Mouse (Mus musculus) midbrain, embryonic 10.5 days (tissue): ENCODE data around the gene Ddx21. TPM values are rescaled to one million over a fixed set of nuclear protein-coding genes. Genes with fewer than 3 reads are reported as not detected.
"Not testable (repeated sequence)": the region's sequence is repeated elsewhere in the genome, so short reads cannot be mapped to it uniquely, and the experiment has no call there.

Experiments used
- DNase-seq: peaks from one replicate; pipeline ENCODE4 v3.0.0-alpha.2; 2017; ENCODE audit warnings: low spot score
- H3K27ac ChIP-seq: fragments of 300-500 bp; sonication (generic); replicated peaks from 2 replicates; pipeline ENCODE4 v1.5.1; 2016; ENCODE audit warnings: mild to moderate bottlenecking
- H3K27me3 ChIP-seq: fragments of 300-500 bp; sonication (generic); 2 replicates; pipeline ENCODE4 v1.6.1; 2016; ENCODE audit warnings: low read depth, mild to moderate bottlenecking; ENCODE audit not compliant: poor library complexity, severe bottlenecking
- H3K36me3 ChIP-seq: fragments of 300-500 bp; sonication (generic); 2 replicates; pipeline ENCODE4 v1.6.1; 2016; ENCODE audit warnings: mild to moderate bottlenecking, moderate library complexity
- H3K4me1 ChIP-seq: fragments of 300-500 bp; sonication (generic); 2 replicates; pipeline ENCODE4 v1.6.1; 2016
- H3K4me3 ChIP-seq: fragments of 300-500 bp; sonication (generic); 2 replicates; pipeline ENCODE4 v1.5.1; 2016; ENCODE audit warnings: mild to moderate bottlenecking, moderate library complexity
- H3K9me3 ChIP-seq: fragments of 300-500 bp; sonication (generic); replicated peaks from 2 replicates; pipeline ENCODE4 v1.6.1; 2016; ENCODE audit warnings: mild to moderate bottlenecking
- WGBS: fragments of 180-500 bp; shearing (Covaris S2); methylation state at CpG from one replicate; pipeline ENCODE4 v1.1.7; 2016; 5-methylcytosine and 5-hydroxymethylcytosine counted together
- polyA plus RNA-seq: library from polyadenylated mRNA; unstranded; fragments of >200 nt; fragmentation: Nextera tagmentation; extraction: Ambion mirVana; gene quantifications from 2 replicates; pipeline ENCODE4 v1.2.1, GENCODE M21; 2016

The Ddx21 gene
- polyA plus RNA-seq, 1 experiment from 2014 or later: 32.8 TPM

GRCm38 (mm10) chr10:62588616-62589015 lies 13.5 kb downstream of the Ddx21 start:
- H3K9me3 ChIP-seq: no peaks in the 10 kb centered on the region
- H3K27me3 ChIP-seq: no peaks in the 10 kb centered on the region
- H3K27ac ChIP-seq: no peak overlapping the region
- 94% methylated on average over 4 of the region's 4 CpGs for WGBS
- peaks cover 100% of the 10 kb centered on the region for H3K36me3 ChIP-seq
- H3K4me3 ChIP-seq: no peak overlapping the region
- no peak for DNase-seq
- H3K4me1 ChIP-seq: no peaks in the 10 kb centered on the region

- Histone ChIP-seq H3K36me3 (peaks cover 90% of the 10 kb centered on the region), H3K27ac (no peak overlapping the region), H3K4me3 (no peak overlapping the region), H3K4me1 (peaks cover 2% of the 10 kb centered on the region; the same call in 1 of the 2 replicates), H3K9me3 (no peaks in the 10 kb centered on the region), H3K27me3 (no peaks in the 10 kb centered on the region)
- DNase-seq: no peak
- 91% methylated on average over 1 of the region's 1 CpGs for WGBS
Observed at GRCm38 (mm10) chr10:62583245-62583644, 18.8 kb downstream of the Ddx21 start.

- Histone ChIP-seq H3K27ac (no peak overlapping the region), H3K4me1 (peaks cover 4% of the 10 kb centered on the region), H3K27me3 (no peaks in the 10 kb centered on the region), H3K4me3 (no peak overlapping the region), H3K36me3 (peaks cover 85% of the 10 kb centered on the region), H3K9me3 (no peaks in the 10 kb centered on the region)
- DNase-seq: no peak
- WGBS: 91% methylated on average over 7 of the region's 7 CpGs
Observed at GRCm38 (mm10) chr10:62582701-62583100, 19.4 kb downstream of the Ddx21 start.

GRCm38 (mm10) chr10:62582263-62582662 lies 19.8 kb downstream of the Ddx21 start:
- H3K9me3 ChIP-seq: no peaks in the 10 kb centered on the region
- DNase-seq: no peak
- H3K4me1 ChIP-seq: peaks cover 8% of the 10 kb centered on the region
- H3K27me3 ChIP-seq: no peaks in the 10 kb centered on the region
- 90% methylated on average over 17 of the region's 17 CpGs for WGBS
- H3K4me3 ChIP-seq: no peak overlapping the region
- H3K36me3 ChIP-seq: peaks cover 80% of the 10 kb centered on the region
- H3K27ac ChIP-seq: no peak overlapping the region

GRCm38 (mm10) chr10:62579129-62579528 lies 23.0 kb downstream of the Ddx21 start:
- H3K9me3 ChIP-seq, H3K27me3 ChIP-seq, DNase-seq, H3K4me3 ChIP-seq, H3K27ac ChIP-seq: not testable (repeated sequence)
- Histone ChIP-seq H3K36me3 (peaks cover 67% of the 10 kb centered on the region), H3K4me1 (peaks cover 17% of the 10 kb centered on the region)
- WGBS: 89% methylated on average over 12 of the region's 13 CpGs

- peaks cover 17% of the 10 kb centered on the region for H3K4me1 ChIP-seq
- DNase-seq: peak; percentile 98
- H3K27me3 ChIP-seq: no peaks in the 10 kb centered on the region
- H3K36me3 ChIP-seq: peaks cover 67% of the 10 kb centered on the region
- peak within 1 kb of the TSS; percentile 75 for H3K4me3 ChIP-seq
- H3K27ac ChIP-seq: peak within 1 kb of the TSS; percentile 87
- 7% methylated on average over 33 of the region's 33 CpGs for WGBS
- H3K9me3 ChIP-seq: no peaks in the 10 kb centered on the region
Observed at GRCm38 (mm10) chr10:62578338-62579100, 23.6 kb downstream of the Ddx21 start, which contains the start of gene Kif1bp. TSS of gene Kif1bp (minus strand) at chr10:62578457.

- no peak for DNase-seq
- Histone ChIP-seq H3K27ac (peak overlapping the region; percentile 87), H3K27me3 (no peaks in the 10 kb centered on the region), H3K4me3 (peak overlapping the region; percentile 75), H3K4me1 (peaks cover 17% of the 10 kb centered on the region), H3K9me3 (no peaks in the 10 kb centered on the region), H3K36me3 (peaks cover 67% of the 10 kb centered on the region)
- 1% methylated on average over 54 of the region's 54 CpGs for WGBS
Observed at GRCm38 (mm10) chr10:62577673-62578337, 24.3 kb downstream of the Ddx21 start.

GRCm38 (mm10) chr10:62575001-62575400 lies 27.1 kb downstream of the Ddx21 start:
- DNase-seq: no peak
- WGBS: 93% methylated on average over 13 of the region's 13 CpGs
- no peaks in the 10 kb centered on the region for H3K27me3 ChIP-seq
- no peak overlapping the region for H3K27ac ChIP-seq
- H3K4me1 ChIP-seq: peaks cover 17% of the 10 kb centered on the region
- no peak overlapping the region for H3K4me3 ChIP-seq
- no peaks in the 10 kb centered on the region for H3K9me3 ChIP-seq
- peaks cover 65% of the 10 kb centered on the region for H3K36me3 ChIP-seq

GRCm38 (mm10) chr10:62570126-62570871 lies 31.8 kb downstream of the Ddx21 start:
- Histone ChIP-seq H3K27me3 (no peaks in the 10 kb centered on the region), H3K4me1 (no peaks in the 10 kb centered on the region), H3K9me3 (no peaks in the 10 kb centered on the region), H3K36me3 (peaks cover 98% of the 10 kb centered on the region), H3K27ac (no peak overlapping the region), H3K4me3 (no peak overlapping the region)
- WGBS: 97% methylated on average over 7 of the region's 7 CpGs
- DNase-seq: no peak

- Histone ChIP-seq H3K9me3 (no peaks in the 10 kb centered on the region), H3K4me1 (no peaks in the 10 kb centered on the region), H3K36me3 (peaks cover 98% of the 10 kb centered on the region), H3K4me3 (no peak overlapping the region), H3K27me3 (no peaks in the 10 kb centered on the region), H3K27ac (no peak overlapping the region)
- 97% methylated on average over 4 of the region's 4 CpGs for WGBS
- DNase-seq: no peak
Observed at GRCm38 (mm10) chr10:62568861-62569260, 33.2 kb downstream of the Ddx21 start.

GRCm38 (mm10) chr10:62557736-62558135 lies 44.3 kb downstream of the Ddx21 start:
- no peak overlapping the region for H3K4me3 ChIP-seq
- no peaks in the 10 kb centered on the region for H3K4me1 ChIP-seq
- H3K36me3 ChIP-seq: peaks cover 62% of the 10 kb centered on the region
- no peaks in the 10 kb centered on the region for H3K9me3 ChIP-seq
- H3K27ac ChIP-seq: no peak overlapping the region
- 98% methylated on average over 1 of the region's 1 CpGs for WGBS
- no peaks in the 10 kb centered on the region for H3K27me3 ChIP-seq
- DNase-seq: peak; percentile 20

GRCm38 (mm10) chr10:62556558-62556901 lies 45.6 kb downstream of the Ddx21 start:
- H3K27ac ChIP-seq: no peak overlapping the region
- H3K36me3 ChIP-seq: peaks cover 50% of the 10 kb centered on the region
- WGBS: 93% methylated on average over 6 of the region's 6 CpGs
- no peaks in the 10 kb centered on the region for H3K27me3 ChIP-seq
- no peak overlapping the region for H3K4me3 ChIP-seq
- no peaks in the 10 kb centered on the region for H3K9me3 ChIP-seq
- DNase-seq: no peak
- no peaks in the 10 kb centered on the region for H3K4me1 ChIP-seq
